Mouse (Mus musculus) megakaryocyte, adult 5-6 weeks (primary cell): ENCODE data around the gene Ints6. TPM values are rescaled to one million over a fixed set of nuclear protein-coding genes. Genes with fewer than 3 reads are reported as not detected.

Experiments used
- ATAC-seq: 2 replicates; pipeline ENCODE4 v1.8.0; 2016; ENCODE audit warnings: mild to moderate bottlenecking, inconsistent platforms; ENCODE audit not compliant: poor library complexity, severe bottlenecking
- total RNA-seq, 2 experiments: library from RNA; stranded (forward) in 1 of 2; stranded (reverse) in 1 of 2; fragments of 153-499, 151-499 nt in 1 of 2; fragments of 221-1000, 200-1000 nt in 1 of 2; gene quantifications; 2 replicates each; pipeline versions ENCODE4 v1.2.3 to v1.2.4; 2015 to 2017

Ints6 gene
- total RNA-seq, 2 experiments from 2014 or later = 52.9 to 53.5 TPM

GRCm38 (mm10) chr14:62637436-62638344 is 123.3 kb downstream of the Ints6 start:
- ATAC-seq = no peak

- ATAC-seq = no peak
Measured at GRCm38 (mm10) chr14:62627951-62628350, 133.0 kb downstream of the Ints6 start.

Other genes starting within 250 kb of the Ints6 start
- not detected in 2 replicates for gene Fam124a, start 205.4 kb downstream of the Ints6 start, total RNA-seq (2015)
- not detected in 2 replicates for gene Fam124a, start 205.4 kb downstream of the Ints6 start, total RNA-seq (2017)
- not detected in 2 replicates for gene Gm4131, start 194.2 kb downstream of the Ints6 start, total RNA-seq (2015)
- gene Gm4131, start 194.2 kb downstream of the Ints6 start, total RNA-seq (2017) = not detected in 2 replicates
- not detected in 2 replicates for gene Serpine3, start 97.5 kb downstream of the Ints6 start, total RNA-seq (2015)
- gene Serpine3, start 97.5 kb downstream of the Ints6 start, total RNA-seq (2017) = not detected in 2 replicates
- gene Wdfy2, start 76.5 kb upstream of the Ints6 start, total RNA-seq (2015) = 35.4 and 35.8 TPM in 2 replicates
- gene Wdfy2, start 76.5 kb upstream of the Ints6 start, total RNA-seq (2017) = 45.7 and 51.7 TPM in 2 replicates
- not detected in 2 replicates for gene Defb48, start 223.3 kb upstream of the Ints6 start, total RNA-seq (2015)
- not detected in 2 replicates for gene Defb48, start 223.3 kb upstream of the Ints6 start, total RNA-seq (2017)
- gene Defb47, start 236.9 kb upstream of the Ints6 start, total RNA-seq (2015) = not detected in 2 replicates
- gene Defb47, start 236.9 kb upstream of the Ints6 start, total RNA-seq (2017) = not detected in 2 replicates